Mouse (Mus musculus) ES-Bruce4 (cell line): ENCODE measurements at regions not wholly inside any gene's neighbourhood (a gene's known extent, or its start where the extent isn't known, plus 50 kb on each side); places are given as distances from the start of the nearest gene placed in this dataset.

ENCODE experiments used
- H3K27ac ChIP-seq: 2 replicates; pipeline ENCODE4 v1.5.1; 2012; ENCODE audit warnings: low read length, inconsistent platforms; ENCODE audit not compliant: insufficient read depth
- H3K27me3 ChIP-seq: 2 replicates; pipeline ENCODE4 v1.6.1; 2012; ENCODE audit warnings: mild to moderate bottlenecking, low read length, inconsistent platforms; ENCODE audit not compliant: control insufficient read depth, poor library complexity, insufficient read depth, severe bottlenecking
- H3K36me3 ChIP-seq: 2 replicates; pipeline ENCODE4 v1.6.1; 2012; ENCODE audit warnings: inconsistent platforms, mild to moderate bottlenecking, low read length, moderate library complexity; ENCODE audit not compliant: control insufficient read depth, poor library complexity, insufficient read depth, severe bottlenecking
- H3K4me1 ChIP-seq: one replicate; pipeline ENCODE4 v1.8.1; 2011; ENCODE audit warnings: low read length; ENCODE audit not compliant: control insufficient read depth, insufficient read depth
- H3K4me3 ChIP-seq: 2 replicates; pipeline ENCODE4 v1.5.1; 2011; ENCODE audit warnings: low read depth, mild to moderate bottlenecking, low read length
- H3K9ac ChIP-seq: 2 replicates; pipeline ENCODE4 v1.6.1; 2012; ENCODE audit warnings: low read depth, mild to moderate bottlenecking, inconsistent platforms; ENCODE audit not compliant: poor library complexity, severe bottlenecking
- H3K9me3 ChIP-seq: replicated peaks from 2 replicates; pipeline ENCODE4 v1.6.1; 2012; ENCODE audit warnings: mild to moderate bottlenecking, low read length, inconsistent platforms; ENCODE audit not compliant: control insufficient read depth, poor library complexity, insufficient read depth, severe bottlenecking
- CTCF ChIP-seq: IDR thresholded peaks from one replicate; pipeline ENCODE4 v1.8.1; 2011; ENCODE audit warnings: low read depth, low read length
- EP300 ChIP-seq: IDR thresholded peaks from 2 replicates; pipeline ENCODE4 v1.6.1; 2011; ENCODE audit warnings: low read depth, low read length; ENCODE audit not compliant: insufficient read depth
- POLR2A ChIP-seq: IDR thresholded peaks from one replicate; pipeline ENCODE4 v1.8.1; 2011; ENCODE audit warnings: low read length; ENCODE audit not compliant: insufficient read depth

DNA sequence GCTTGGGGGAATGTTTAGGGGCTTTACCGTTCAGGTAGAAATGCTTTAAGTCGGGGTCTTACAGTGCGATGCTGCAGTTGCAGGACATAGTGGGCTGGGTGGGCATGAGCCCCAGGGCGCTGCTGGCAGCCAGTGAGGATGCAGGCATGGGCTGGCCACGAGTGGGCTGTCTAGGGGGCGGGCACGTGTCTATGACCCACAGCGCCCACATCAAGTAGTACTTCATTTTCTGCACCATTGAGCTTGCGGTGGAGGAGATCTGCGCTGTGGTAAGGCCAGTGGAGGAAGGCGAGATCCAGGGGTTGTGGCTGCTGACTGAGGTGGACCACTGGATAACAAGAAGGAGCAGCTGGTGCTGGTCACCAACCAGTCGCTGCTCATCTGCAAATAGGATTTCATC lies 52.4 kb upstream of the Olfr291 start:
- H3K27me3 ChIP-seq: no peaks in the 10 kb centered on the region
- TF ChIP-seq EP300 (no peak), POLR2A (no peak), CTCF (no peak)
- H3K4me1 ChIP-seq: no peaks in the 10 kb centered on the region
- no peak overlapping the region for H3K4me3 ChIP-seq
- no peaks in the 10 kb centered on the region for H3K36me3 ChIP-seq
- no peak overlapping the region for H3K27ac ChIP-seq
- H3K9me3 ChIP-seq: no peaks in the 10 kb centered on the region
- no peak overlapping the region for H3K9ac ChIP-seq

DNA sequence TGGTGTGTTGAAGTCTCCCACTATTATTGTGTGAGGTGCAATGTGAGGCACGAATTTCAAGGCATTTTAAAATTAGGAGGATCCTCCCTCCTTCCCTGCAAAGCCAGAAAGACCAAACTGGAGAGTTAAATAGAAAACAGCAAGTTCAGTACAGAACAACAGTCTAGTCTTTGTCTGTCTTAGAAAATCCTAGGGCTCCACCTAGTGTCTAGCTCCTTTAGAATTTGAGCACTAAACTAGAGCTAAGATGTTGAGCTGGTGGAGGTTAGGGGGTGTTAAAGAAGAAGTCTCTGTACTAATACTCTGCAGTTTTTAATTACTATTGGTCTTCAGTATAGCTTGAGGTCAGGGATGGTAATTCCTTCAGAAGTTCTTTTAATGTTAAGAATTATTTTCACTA lies 58.7 kb upstream of the Olfr291 start:
- H3K4me1 ChIP-seq: no peaks in the 10 kb centered on the region
- no peaks in the 10 kb centered on the region for H3K27me3 ChIP-seq
- no peak overlapping the region for H3K27ac ChIP-seq
- no peak overlapping the region for H3K9ac ChIP-seq
- H3K9me3 ChIP-seq: no peaks in the 10 kb centered on the region
- TF ChIP-seq EP300 (no peak), POLR2A (no peak), CTCF (no peak)
- H3K4me3 ChIP-seq: no peak overlapping the region
- H3K36me3 ChIP-seq: no peaks in the 10 kb centered on the region

- H3K9ac ChIP-seq: peak overlapping the region; percentile 11; the same call in 1 of the 2 replicates
- H3K27me3 ChIP-seq: no peaks in the 10 kb centered on the region
- no peaks in the 10 kb centered on the region for H3K4me1 ChIP-seq
- H3K9me3 ChIP-seq: no peaks in the 10 kb centered on the region
- H3K36me3 ChIP-seq: no peaks in the 10 kb centered on the region
- H3K4me3 ChIP-seq: peak overlapping the region; percentile 33
- H3K27ac ChIP-seq: no peak overlapping the region
- TF ChIP-seq CTCF: peak; percentile 91
- TF ChIP-seq POLR2A: no peak
Measured at GRCm38 (mm10) chr7:84779276-84779825, 74.0 kb upstream of the Olfr291 start.

DNA sequence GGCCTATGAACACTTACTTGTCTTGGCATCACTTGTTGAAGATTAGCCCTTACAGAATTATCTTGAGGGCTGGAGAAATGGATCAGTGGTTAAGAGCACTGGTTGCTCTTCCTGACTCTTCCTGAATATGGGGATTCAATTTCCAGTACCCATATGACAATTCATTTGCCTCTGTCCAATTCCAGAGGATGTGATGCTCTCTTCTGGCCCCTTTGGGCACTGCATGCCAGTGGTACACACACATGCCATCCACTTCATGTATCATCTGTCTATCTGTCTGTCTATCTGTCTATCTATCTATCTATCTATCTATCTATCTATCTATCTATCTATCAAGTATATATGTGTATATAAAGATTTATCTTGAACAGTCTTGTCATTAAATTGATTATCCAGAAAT lies 75.7 kb upstream of the Olfr291 start:
- Histone ChIP-seq H3K27ac (no peak overlapping the region), H3K9ac (no peak overlapping the region), H3K4me3 (no peak overlapping the region), H3K9me3 (no peaks in the 10 kb centered on the region), H3K27me3 (no peaks in the 10 kb centered on the region), H3K4me1 (no peaks in the 10 kb centered on the region), H3K36me3 (no peaks in the 10 kb centered on the region)
- no peak for TF ChIP-seq CTCF
- TF ChIP-seq POLR2A: no peak
- TF ChIP-seq EP300: no peak

- H3K9ac ChIP-seq: no peak overlapping the region
- no peak overlapping the region for H3K27ac ChIP-seq
- no peak overlapping the region for H3K4me3 ChIP-seq
- no peaks in the 10 kb centered on the region for H3K9me3 ChIP-seq
- no peak for TF ChIP-seq CTCF
- TF ChIP-seq EP300: no peak
- no peak for TF ChIP-seq POLR2A
- H3K4me1 ChIP-seq: no peaks in the 10 kb centered on the region
- H3K36me3 ChIP-seq: no peaks in the 10 kb centered on the region
- no peaks in the 10 kb centered on the region for H3K27me3 ChIP-seq
Measured at GRCm38 (mm10) chr7:84756261-84756660, 66.5 kb upstream of the Zfand6 start.

GRCm38 (mm10) chr7:84753361-84753760 lies 63.6 kb upstream of the Zfand6 start:
- H3K4me1 ChIP-seq: no peaks in the 10 kb centered on the region
- no peak overlapping the region for H3K9ac ChIP-seq
- no peak overlapping the region for H3K4me3 ChIP-seq
- no peaks in the 10 kb centered on the region for H3K9me3 ChIP-seq
- H3K27me3 ChIP-seq: no peaks in the 10 kb centered on the region
- no peak overlapping the region for H3K27ac ChIP-seq
- TF ChIP-seq CTCF: no peak
- no peak for TF ChIP-seq POLR2A
- no peak for TF ChIP-seq EP300
- no peaks in the 10 kb centered on the region for H3K36me3 ChIP-seq
